Mouse (Mus musculus): ENCODE data around the gene Ccl2.

Ccl2 gene

DNA sequence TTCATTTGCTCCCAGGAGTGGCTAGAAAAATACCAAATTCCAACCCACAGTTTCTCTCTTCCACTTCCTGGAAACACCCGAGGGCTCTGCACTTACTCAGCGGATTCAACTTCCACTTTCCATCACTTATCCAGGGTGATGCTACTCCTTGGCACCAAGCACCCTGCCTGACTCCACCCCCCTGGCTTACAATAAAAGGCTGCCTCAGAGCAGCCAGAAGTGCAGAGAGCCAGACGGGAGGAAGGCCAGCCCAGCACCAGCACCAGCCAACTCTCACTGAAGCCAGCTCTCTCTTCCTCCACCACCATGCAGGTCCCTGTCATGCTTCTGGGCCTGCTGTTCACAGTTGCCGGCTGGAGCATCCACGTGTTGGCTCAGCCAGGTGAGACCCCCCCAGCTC, at the start of gene Ccl2:
Gene Ccl2 (plus strand): TSS at position 216 of the 400 bp plus-strand sequence.
- peak; percentile 44 for DNase-seq

GRCm38 (mm10) chr11:81996172-81996841, 39.1 kb upstream of the Ccl2 start:
- peak; percentile 56 for DNase-seq

DNA sequence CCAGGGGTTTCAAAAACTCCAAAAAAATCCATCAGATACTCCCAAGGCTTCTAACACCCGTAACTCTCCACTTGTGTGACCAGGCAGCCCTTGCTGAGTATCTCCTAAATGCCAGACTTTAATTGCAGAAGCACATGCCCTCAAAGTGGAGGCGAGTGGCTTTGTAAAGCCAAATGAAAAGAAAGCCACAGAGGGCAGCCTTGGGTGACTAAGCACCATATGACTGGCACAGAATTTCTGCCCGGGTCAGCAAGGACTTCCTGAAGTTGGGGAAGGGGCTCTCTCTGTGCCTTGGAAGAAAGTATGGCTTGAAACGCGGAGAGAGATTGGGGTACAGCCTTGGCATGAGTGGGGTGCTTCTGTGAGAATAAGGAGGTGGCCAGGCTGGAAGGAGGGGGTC, 38.3 kb upstream of the Ccl2 start:
- no peak for DNase-seq

GRCm38 (mm10) chr11:81998646-81999045, 36.7 kb upstream of the Ccl2 start:
- no peak for DNase-seq

DNA sequence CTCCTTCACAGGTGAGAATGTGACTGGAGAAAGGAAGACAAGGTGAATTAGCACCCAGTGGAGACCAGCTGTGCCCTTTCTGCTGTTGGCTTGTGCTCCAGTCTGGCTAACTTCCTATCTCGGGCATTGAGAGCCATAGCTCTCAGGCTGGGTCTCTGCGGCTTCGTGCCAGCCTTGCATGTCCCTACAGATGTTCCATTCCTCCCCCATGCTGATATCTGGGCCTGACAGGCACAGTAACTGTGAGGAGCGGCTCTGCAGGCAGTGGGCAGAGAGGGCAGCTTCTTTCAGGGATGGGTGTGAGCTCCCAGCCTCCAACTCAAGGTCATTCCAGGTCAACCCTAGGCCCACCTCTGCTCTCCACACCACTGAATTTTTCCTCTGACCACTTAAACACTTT, 35.9 kb upstream of the Ccl2 start:
- DNase-seq = no peak

- DNase-seq = no peak
Observed at GRCm38 (mm10) chr11:82000581-82000980, 34.8 kb upstream of the Ccl2 start.

DNA sequence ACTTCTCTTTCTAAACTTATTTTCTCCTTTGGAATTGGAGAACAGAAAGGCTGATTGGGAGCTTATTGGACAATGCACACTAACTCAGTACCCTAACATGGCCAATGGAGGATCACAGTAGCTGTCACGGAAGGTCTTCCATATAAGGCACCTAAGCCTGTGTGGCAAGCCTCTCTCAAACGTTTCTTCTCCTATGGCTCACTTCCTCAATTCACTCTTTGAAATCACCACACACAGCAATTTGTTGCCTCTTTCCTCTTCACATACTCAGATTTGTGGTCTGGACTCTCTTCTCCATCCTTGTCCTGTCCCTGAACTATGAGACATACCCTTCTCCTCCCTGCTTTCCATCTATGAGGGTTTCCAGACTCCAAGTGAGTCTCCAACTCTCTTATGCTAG, 30.6 kb upstream of the Ccl2 start:
- no peak for DNase-seq

DNA sequence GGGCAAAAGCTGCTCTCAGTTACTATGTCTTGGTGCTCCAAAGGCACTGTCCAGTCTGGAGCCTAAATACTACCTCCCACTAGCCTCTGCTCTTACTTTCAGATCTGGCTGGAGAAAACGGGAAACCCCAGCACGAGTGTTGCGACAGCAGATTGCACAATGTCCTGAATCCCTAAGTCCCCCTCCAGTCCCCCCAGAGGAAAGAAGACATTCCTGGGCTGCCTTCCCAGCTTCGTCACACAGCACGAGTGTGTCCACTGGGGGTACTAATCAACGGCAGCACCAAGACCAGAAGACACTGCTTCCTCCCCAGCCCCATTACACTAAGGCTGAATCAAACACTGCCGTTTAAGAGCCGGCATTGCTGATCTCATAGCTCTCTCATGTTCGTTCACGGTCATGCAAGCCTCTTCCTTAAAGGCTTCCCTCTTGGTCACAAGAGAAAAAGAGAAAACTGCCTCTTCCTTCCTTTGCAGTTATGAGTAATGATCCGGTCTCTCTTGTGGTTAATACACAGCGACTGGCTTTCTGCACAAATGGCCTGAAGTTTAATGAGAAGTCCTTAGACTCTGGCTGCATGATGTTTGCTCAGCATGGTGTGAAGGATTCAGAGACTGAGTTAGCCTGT, 28.5 kb upstream of the Ccl2 start:
- no peak for DNase-seq

DNA sequence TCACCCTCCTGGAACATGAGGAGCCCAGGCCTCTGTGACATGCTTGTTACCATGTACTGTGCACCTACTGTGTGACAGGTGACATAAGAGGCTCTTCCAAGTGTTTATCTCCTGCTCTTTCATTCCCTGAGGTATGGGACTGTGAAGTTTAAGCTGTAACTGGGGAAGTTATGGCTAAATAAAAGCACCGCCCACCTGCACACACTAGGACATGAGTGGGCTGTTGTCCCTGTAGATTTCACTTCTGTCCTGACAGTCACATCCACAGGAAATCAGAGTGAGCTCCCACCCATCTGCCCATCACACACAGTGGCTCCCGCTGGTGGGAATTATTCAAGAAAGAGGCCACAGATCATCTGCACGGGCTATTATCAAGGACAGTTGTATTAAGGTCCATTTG, 25.3 kb upstream of the Ccl2 start:
- no peak for DNase-seq

- DNase-seq = no peak
Observed at GRCm38 (mm10) chr11:82011411-82012193, 23.8 kb upstream of the Ccl2 start.

- no peak for DNase-seq
Observed at GRCm38 (mm10) chr11:82013756-82014155, 21.6 kb upstream of the Ccl2 start.

DNA sequence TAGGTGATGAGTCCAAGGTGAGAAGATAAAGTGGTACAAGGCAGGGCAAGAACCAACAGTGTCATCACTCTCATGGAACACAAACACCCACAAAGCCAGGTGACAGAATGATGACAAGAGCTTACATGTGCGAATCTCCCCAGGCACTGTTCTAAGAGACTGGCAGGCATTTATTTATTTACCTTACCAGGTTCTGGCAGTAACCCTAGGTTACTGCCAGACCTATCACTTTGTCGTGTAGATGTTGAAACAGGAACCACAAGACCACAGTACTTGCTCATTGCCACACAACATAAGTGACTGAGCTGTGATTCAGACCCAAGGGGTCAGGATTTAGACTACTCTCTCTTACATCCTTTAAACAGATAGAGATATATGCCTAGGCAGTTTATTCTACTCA, 20.3 kb upstream of the Ccl2 start:
- no peak for DNase-seq

- no peak for DNase-seq
Observed at GRCm38 (mm10) chr11:82016181-82016780, 19.1 kb upstream of the Ccl2 start.

- DNase-seq = no peak
Observed at GRCm38 (mm10) chr11:82019389-82019788, 16.0 kb upstream of the Ccl2 start.

DNA sequence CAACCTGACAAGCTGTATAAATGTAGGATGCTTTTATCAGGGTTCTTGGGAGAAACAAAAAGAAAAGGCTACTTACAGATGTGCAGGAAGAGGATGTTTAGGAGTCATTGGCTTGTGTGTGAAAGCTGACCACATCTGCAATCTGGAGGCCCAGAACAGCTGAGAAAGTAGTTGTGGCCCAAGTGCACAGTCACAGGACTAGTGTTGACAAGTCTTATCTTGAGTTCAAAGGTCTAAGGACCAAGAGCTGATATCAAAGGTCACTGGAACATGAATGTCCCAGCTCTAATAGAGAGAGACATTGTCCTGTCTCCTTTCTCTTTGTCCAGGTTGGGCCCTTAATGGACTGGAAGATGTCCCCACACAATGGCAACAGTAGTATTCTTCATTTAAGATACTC, 15.6 kb upstream of the Ccl2 start:
- DNase-seq = no peak

DNA sequence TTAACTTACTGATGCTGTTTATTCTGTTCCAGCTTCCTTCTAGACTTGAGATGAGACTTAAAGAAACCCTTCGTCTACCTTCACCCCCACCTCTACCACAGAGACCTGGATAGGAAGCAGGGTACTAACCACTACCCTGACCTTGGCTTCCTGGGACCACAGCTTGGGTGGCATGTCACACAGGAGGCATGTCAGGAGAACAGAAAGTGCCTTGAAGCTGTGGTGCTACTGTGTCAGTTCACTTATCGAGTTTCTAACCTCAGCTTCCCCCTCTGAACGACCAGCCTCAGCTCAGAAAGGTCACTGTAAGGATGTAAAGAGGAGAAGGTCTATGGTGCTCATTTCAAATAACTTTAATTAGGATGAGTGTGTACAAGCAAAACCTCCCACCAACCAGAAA, 14.0 kb upstream of the Ccl2 start:
- no peak for DNase-seq

DNA sequence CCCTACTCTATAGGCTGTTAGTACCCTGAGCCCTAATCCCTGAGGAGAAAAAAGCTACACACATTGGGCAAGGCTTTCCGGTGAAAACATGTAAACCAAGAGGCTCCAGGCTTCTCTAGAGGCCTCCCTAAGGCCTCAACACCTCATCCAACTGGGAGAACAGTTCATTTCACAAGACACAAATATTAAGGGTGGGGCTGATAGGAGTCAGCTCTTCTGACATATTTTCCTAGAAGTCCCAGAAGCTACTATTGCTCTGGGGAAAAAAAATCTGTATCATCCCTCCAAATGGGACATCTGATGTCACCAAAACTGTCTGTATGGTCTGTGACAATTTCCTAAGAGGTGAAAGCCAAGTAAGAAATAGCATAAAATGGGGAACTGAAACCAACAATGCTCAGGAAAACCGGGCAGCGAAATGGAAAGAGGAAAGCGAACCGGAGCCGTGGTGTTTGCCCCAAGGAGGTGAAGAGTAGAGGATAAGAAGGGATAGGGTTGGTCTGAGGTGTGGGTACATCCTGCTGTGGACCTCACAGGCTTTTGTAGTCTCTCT, 12.8 kb upstream of the Ccl2 start:
- no peak for DNase-seq

DNA sequence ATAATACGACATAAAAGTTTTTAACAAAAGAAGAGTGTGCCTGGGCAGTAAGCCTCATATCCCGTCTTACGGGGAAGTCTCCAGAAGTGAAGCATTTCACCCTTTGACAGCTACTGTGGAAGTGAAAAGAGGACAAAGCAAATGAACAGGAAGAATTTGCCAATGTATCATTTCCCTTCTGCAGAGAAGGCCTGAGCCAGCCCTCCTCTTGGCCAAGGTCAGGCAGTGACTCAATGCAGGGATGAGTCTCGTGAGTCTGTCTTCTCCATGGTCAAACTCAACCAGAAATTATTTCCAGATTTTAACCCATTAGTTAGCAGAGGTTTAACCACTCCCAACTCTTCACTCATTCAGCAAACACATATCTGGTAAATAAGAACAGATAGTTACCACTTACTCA, 11.6 kb upstream of the Ccl2 start:
- no peak for DNase-seq

GRCm38 (mm10) chr11:82030171-82030570, 5.2 kb upstream of the Ccl2 start:
- DNase-seq = no peak

DNA sequence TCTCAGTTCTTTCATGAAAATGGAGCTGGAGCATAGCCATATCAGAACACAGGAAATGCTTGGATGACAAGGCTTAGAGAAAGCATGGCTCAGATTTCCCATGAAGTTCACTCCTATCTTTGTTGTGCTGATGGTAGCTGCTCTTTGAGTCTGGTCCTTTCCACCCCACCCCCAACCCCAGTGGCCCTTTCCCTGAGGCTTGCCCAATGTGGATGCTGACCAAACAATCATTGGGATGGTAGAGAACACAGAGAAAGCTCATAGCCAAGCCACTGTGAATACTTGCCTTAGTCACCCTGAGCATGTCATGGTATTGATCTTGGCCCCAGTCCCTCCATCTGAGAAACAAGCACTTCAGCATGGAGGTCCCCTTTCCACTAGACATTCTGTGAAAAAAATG, 3.2 kb upstream of the Ccl2 start:
- DNase-seq = no peak

GRCm38 (mm10) chr11:82032678-82033344, 2.6 kb upstream of the Ccl2 start:
- DNase-seq = peak; percentile 16

GRCm38 (mm10) chr11:82034446-82034845, 925 bp upstream of the Ccl2 start:
- DNase-seq = no peak

DNA sequence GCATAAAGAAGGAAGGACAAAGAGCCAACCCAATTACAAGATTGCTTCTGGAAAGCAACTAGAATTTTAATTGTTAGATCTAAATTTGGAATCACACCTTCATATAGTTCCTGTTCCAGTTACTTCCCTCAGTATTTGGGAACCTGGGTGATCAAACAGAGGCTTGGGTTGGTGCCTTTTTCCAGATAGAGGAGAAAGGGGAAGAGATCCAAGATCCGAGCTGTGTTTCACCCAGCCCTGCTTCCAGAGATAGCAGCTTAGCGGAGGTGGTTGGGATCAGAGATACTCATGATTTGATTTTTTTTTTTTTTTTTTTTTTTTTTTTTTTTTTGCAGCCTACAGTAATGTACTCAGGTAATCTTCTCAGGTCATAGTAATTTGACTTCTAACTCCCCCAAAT, 486 bp downstream of the Ccl2 start:
- no peak for DNase-seq

All from right cerebral cortex, postnatal 14 days (tissue).